Mouse (Mus musculus) neural tube, embryonic 15.5 days (tissue): ENCODE results near the gene Arid3b. TPM values are rescaled to one million over a fixed set of nuclear protein-coding genes. Genes with fewer than 3 reads are reported as not detected.

Experiments
- ATAC-seq: fragments of 200-750 bp; cut with Nextera tagmentation; 2 replicates; pipeline ENCODE4 v1.8.0; 2017; ENCODE audit warnings: mild to moderate bottlenecking, moderate TSS enrichment, moderate library complexity; ENCODE audit not compliant: low FRiP score
- H3K27ac ChIP-seq: fragments of 300-500 bp; sonication (generic); replicated peaks from 2 replicates; pipeline ENCODE4 v1.5.1; 2015; ENCODE audit warnings: mild to moderate bottlenecking, inconsistent platforms
- H3K27me3 ChIP-seq: fragments of 300-500 bp; sonication (generic); replicated peaks from 2 replicates; pipeline ENCODE4 v1.6.1; 2015; ENCODE audit warnings: inconsistent platforms
- H3K36me3 ChIP-seq: fragments of 300-500 bp; sonication (generic); 2 replicates; pipeline ENCODE4 v1.6.1; 2015; ENCODE audit warnings: inconsistent platforms
- H3K4me1 ChIP-seq: fragments of 300-500 bp; sonication (generic); 2 replicates; pipeline ENCODE4 v1.6.1; 2015; ENCODE audit warnings: inconsistent platforms
- H3K4me2 ChIP-seq: fragments of 300-500 bp; sonication (generic); 2 replicates; pipeline ENCODE4 v1.6.1; 2015; ENCODE audit warnings: inconsistent platforms, mild to moderate bottlenecking, moderate library complexity
- H3K4me3 ChIP-seq: fragments of 300-500 bp; sonication (generic); replicated peaks from 2 replicates; pipeline ENCODE4 v1.5.1; 2015; ENCODE audit warnings: mild to moderate bottlenecking, inconsistent platforms
- H3K9ac ChIP-seq: fragments of 300-500 bp; sonication (generic); replicated peaks from 2 replicates; pipeline ENCODE4 v1.6.1; 2015; ENCODE audit warnings: mild to moderate bottlenecking, inconsistent platforms
- H3K9me3 ChIP-seq: fragments of 300-500 bp; sonication (generic); replicated peaks from 2 replicates; pipeline ENCODE4 v1.6.1; 2016; ENCODE audit warnings: inconsistent platforms
- WGBS: fragments of 180-500 bp; shearing (Covaris S2); methylation state at CpG from one replicate; pipeline ENCODE4 v1.1.7; 2015; ENCODE audit warnings: mixed read lengths; 5-methylcytosine and 5-hydroxymethylcytosine counted together
- polyA plus RNA-seq: library from polyadenylated mRNA; unstranded; fragments of >200 nt; fragmentation: Nextera tagmentation; extraction: Ambion mirVana; gene quantifications from 2 replicates; pipeline ENCODE4 v1.2.1, GENCODE M21; 2015

Gene Arid3b
- polyA plus RNA-seq, 1 experiment from 2014 or later: 6.7 TPM

- H3K4me3 ChIP-seq: no peak overlapping the region
- ATAC-seq: no peak
- peaks cover 30% of the 10 kb centered on the region for H3K4me1 ChIP-seq
- no peaks in the 10 kb centered on the region for H3K36me3 ChIP-seq
- 37% methylated on average over 13 of the region's 13 CpGs for WGBS
- no peak overlapping the region for H3K4me2 ChIP-seq
- H3K9ac ChIP-seq: no peak overlapping the region
- no peaks in the 10 kb centered on the region for H3K9me3 ChIP-seq
- H3K27me3 ChIP-seq: no peaks in the 10 kb centered on the region
- no peak overlapping the region for H3K27ac ChIP-seq
These were observed 13.8 kb downstream of the Arid3b start for GRCm38 (mm10) chr9:57822812-57823211.

- Histone ChIP-seq H3K27me3 (no peaks in the 10 kb centered on the region), H3K4me2 (0 out of 2 replicates have a peak overlapping the region, but pooled peaks have one; percentile 13), H3K9me3 (no peaks in the 10 kb centered on the region), H3K27ac (no peak overlapping the region; the same call in 1 of the 2 replicates), H3K36me3 (no peaks in the 10 kb centered on the region), H3K4me3 (no peak overlapping the region), H3K4me1 (peaks cover 53% of the 10 kb centered on the region), H3K9ac (no peak overlapping the region)
- WGBS: 20% methylated on average over 16 of the region's 16 CpGs
- no peak for ATAC-seq
These were observed 16.2 kb downstream of the Arid3b start for GRCm38 (mm10) chr9:57820186-57821080.

- Histone ChIP-seq H3K4me1 (peaks cover 78% of the 10 kb centered on the region), H3K4me2 (peak overlapping the region; percentile 7; the same call in 1 of the 2 replicates), H3K9me3 (no peaks in the 10 kb centered on the region), H3K27ac (peak overlapping the region; percentile 61), H3K9ac (no peak overlapping the region), H3K27me3 (no peaks in the 10 kb centered on the region), H3K4me3 (no peak overlapping the region), H3K36me3 (no peaks in the 10 kb centered on the region)
- ATAC-seq: no peak
- WGBS: 9% methylated on average over 6 of the region's 6 CpGs
These were observed 19.3 kb downstream of the Arid3b start for GRCm38 (mm10) chr9:57817220-57817667.

GRCm38 (mm10) chr9:57814866-57815265, 21.7 kb downstream of the Arid3b start:
- Histone ChIP-seq H3K27me3 (no peaks in the 10 kb centered on the region), H3K9me3 (no peaks in the 10 kb centered on the region), H3K9ac (no peak overlapping the region), H3K4me3 (no peak overlapping the region), H3K36me3 (no peaks in the 10 kb centered on the region), H3K4me2 (no peak overlapping the region), H3K4me1 (peaks cover 81% of the 10 kb centered on the region), H3K27ac (no peak overlapping the region)
- ATAC-seq: no peak
- 13% methylated on average over 3 of the region's 3 CpGs for WGBS

GRCm38 (mm10) chr9:57814014-57814413, 22.6 kb downstream of the Arid3b start:
- Histone ChIP-seq H3K4me2 (no peak overlapping the region), H3K36me3 (0 out of 2 replicates have a peak, but pooled peaks cover 3% of the 10 kb centered on the region), H3K9ac (no peak overlapping the region), H3K4me3 (no peak overlapping the region), H3K9me3 (no peaks in the 10 kb centered on the region), H3K27me3 (no peaks in the 10 kb centered on the region), H3K27ac (peak overlapping the region; percentile 6; the same call in 1 of the 2 replicates), H3K4me1 (peaks cover 90% of the 10 kb centered on the region)
- WGBS: 23% methylated on average over 1 of the region's 1 CpGs
- no peak for ATAC-seq

- Histone ChIP-seq H3K9me3 (no peaks in the 10 kb centered on the region), H3K9ac (no peak overlapping the region), H3K27ac (peak overlapping the region; percentile 54), H3K4me1 (peaks cover 93% of the 10 kb centered on the region), H3K4me2 (no peak overlapping the region), H3K36me3 (0 out of 2 replicates have a peak, but pooled peaks cover 3% of the 10 kb centered on the region), H3K4me3 (no peak overlapping the region), H3K27me3 (no peaks in the 10 kb centered on the region)
- 25% methylated on average over 8 of the region's 8 CpGs for WGBS
- ATAC-seq: no peak
These were observed 24.5 kb downstream of the Arid3b start for GRCm38 (mm10) chr9:57811793-57812733.

GRCm38 (mm10) chr9:57810691-57811090, 25.9 kb downstream of the Arid3b start:
- Histone ChIP-seq H3K4me3 (no peak overlapping the region), H3K27ac (no peak overlapping the region), H3K4me2 (no peak overlapping the region), H3K9me3 (no peaks in the 10 kb centered on the region), H3K36me3 (0 out of 2 replicates have a peak, but pooled peaks cover 3% of the 10 kb centered on the region), H3K9ac (no peak overlapping the region), H3K27me3 (no peaks in the 10 kb centered on the region), H3K4me1 (peaks cover 82% of the 10 kb centered on the region)
- 73% methylated on average over 3 of the region's 3 CpGs for WGBS
- ATAC-seq: no peak

- Histone ChIP-seq H3K27ac (peak overlapping the region; percentile 18), H3K9me3 (no peaks in the 10 kb centered on the region), H3K4me1 (peaks cover 66% of the 10 kb centered on the region), H3K9ac (no peak overlapping the region), H3K36me3 (0 out of 2 replicates have a peak, but pooled peaks cover 3% of the 10 kb centered on the region), H3K4me2 (no peak overlapping the region), H3K4me3 (no peak overlapping the region), H3K27me3 (no peaks in the 10 kb centered on the region)
- ATAC-seq: no peak
- 11% methylated on average over 5 of the region's 5 CpGs for WGBS
These were observed 27.8 kb downstream of the Arid3b start for GRCm38 (mm10) chr9:57808771-57809310.

- H3K36me3 ChIP-seq: 0 out of 2 replicates have a peak, but pooled peaks cover 3% of the 10 kb centered on the region
- no peak overlapping the region for H3K9ac ChIP-seq
- H3K27me3 ChIP-seq: no peaks in the 10 kb centered on the region
- H3K4me1 ChIP-seq: peaks cover 60% of the 10 kb centered on the region
- H3K4me2 ChIP-seq: no peak overlapping the region
- no peak overlapping the region for H3K4me3 ChIP-seq
- WGBS: 34% methylated on average over 4 of the region's 4 CpGs
- H3K9me3 ChIP-seq: no peaks in the 10 kb centered on the region
- H3K27ac ChIP-seq: no peak overlapping the region
- no peak for ATAC-seq
These were observed 29.4 kb downstream of the Arid3b start for GRCm38 (mm10) chr9:57807174-57807651.

- no peaks in the 10 kb centered on the region for H3K27me3 ChIP-seq
- ATAC-seq: no peak
- H3K36me3 ChIP-seq: 0 out of 2 replicates have a peak, but pooled peaks cover 3% of the 10 kb centered on the region
- no peak overlapping the region for H3K4me2 ChIP-seq
- no peak overlapping the region for H3K4me3 ChIP-seq
- no peak overlapping the region for H3K27ac ChIP-seq
- H3K9ac ChIP-seq: no peak overlapping the region
- 48% methylated on average over 1 of the region's 1 CpGs for WGBS
- no peaks in the 10 kb centered on the region for H3K9me3 ChIP-seq
- H3K4me1 ChIP-seq: peaks cover 52% of the 10 kb centered on the region
These were observed 30.5 kb downstream of the Arid3b start for GRCm38 (mm10) chr9:57806066-57806481.
